Mouse (Mus musculus) spleen, postnatal 14 days (tissue): ENCODE results near the gene Nup188.
A peak's percentile ranks its signal among the peaks of the same experiment; 100 is the strongest.

Experiments used
- DNase-seq, 2 experiments: peaks; one replicate each; pipeline ENCODE4 v3.0.0; 2021 to 2022; ENCODE audit warnings: low spot score in 2 of 2

Gene Nup188

DNA sequence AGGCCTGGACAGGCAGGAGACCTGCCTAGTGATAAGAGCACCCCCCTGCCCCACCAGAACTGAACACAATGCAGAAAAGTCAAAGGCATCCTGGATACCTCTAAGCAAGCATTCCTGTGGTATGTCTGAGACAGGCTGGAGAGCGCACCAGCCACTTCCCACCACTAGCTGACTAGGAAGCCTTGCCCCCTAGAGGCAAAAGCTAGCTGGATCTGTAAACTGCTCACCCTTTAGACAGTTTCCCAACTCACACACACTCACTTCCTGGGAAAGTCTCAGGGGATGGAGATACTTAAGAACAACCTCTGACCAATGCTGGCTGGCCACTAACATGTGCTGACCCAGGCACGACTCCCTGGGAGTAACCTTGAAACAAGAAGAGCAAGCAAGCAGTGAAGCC is 65.0 kb downstream of the Nup188 start:
- no peak for DNase-seq

DNA sequence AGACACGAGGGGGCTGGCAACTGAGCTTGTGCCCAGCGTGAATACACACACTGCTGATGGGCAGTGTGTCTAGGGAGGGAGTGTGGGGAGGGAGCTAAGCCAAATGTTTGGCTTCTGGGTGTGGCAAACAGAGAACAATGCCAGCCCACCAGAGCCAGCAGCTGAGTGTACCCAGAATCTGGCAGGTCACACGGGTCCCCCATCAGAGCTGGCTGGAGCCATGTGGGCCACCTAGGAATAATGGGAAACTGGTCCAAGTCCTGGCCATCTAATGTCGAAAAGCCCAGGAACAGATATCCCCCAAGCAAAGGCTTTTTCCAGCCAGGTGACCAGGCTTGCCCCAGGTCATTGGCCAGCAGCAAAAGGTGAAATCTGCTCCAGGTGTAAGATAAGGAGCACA is 69.7 kb downstream of the Nup188 start:
- DNase-seq = no peak

DNA sequence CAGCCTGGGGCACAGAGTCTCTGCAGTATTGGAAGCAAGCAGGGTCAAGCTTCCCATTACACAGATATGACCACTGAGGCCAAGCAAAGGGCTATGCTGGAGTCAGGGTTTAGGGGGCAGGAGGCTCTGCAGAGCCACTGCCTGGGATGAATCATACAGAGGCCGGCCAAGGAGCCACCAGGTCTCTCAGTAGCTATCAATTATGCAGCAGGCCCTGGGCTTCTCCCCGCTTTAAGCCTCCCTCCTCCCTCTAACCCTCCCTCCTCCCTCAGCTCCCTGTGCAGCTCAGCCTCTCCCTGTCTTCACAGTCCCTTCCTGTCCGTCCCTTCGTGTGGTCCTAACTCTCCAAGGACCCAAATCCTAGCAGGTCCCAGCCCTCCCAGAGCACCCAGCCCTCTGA is 70.1 kb downstream of the Nup188 start:
- DNase-seq = no peak

DNA sequence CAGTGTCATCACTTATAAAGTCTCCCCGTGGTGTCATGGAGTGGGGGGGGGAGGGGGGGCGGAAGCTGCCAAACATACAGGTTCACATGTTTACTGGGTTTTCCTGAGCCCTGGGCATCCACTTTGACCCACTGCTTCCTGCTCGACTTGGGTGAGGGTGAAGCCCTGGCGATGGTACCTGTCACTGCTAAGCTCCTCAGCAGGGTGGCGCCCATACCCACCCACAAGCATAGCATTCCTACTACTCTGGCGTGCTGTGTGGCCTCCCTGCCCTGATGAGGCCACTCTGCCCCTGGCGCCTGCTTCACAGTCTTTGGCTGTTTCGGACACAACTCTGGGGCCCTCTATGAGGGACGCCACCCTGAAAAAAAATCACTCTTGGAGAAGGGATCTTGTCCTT is 70.7 kb downstream of the Nup188 start:
- no peak for DNase-seq

DNA sequence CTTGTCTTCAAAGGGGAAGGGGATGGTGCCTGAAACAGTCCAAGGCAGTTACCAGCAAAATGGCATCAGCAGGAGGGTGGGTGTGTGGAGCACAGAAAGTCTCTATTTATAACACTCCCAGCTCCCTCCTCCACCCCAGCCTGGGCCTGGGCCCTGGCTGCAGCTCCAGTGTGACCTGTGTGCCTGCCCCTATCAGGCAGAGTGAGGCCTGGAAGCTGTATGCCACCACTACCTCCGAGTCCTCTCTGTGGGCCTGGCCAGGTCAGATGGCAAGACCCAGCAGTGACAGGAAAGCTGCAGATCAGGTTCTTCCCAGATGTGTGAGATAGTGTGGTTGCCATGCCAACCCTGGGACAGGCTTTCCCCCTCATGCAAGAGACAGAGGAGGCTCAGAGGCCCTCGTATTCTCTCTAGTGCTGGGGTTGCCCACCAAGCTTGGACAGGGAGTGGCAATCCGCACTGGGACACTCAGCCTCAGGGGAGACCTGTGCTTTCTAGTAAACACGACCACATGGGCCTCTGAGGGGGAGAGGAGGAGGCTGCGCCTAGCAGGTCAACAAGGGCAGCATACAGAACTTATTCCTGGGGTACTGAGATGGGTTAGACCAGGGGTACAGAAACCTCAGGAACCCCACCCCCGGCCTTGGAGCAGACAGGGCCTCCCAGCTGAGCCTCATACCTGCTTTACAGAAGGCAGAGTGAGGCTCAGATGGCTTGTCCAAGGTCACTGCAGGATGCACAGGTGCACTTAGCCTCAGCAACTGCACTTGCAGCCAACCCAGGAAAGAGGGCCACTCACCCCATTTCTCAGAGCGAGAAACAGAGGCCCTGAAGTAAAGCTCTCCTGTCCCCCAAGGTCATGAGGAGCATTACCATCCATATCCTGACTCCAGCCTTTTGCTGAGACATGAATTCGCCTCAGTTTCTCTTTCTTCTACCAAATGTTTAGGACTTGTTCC is 71.6 kb downstream of the Nup188 start:
- no peak for DNase-seq

- DNase-seq = peak; percentile 73 to 82
These were observed 72.6 kb downstream of the Nup188 start, which contains the start of gene Sh3glb2 for GRCm38 (mm10) chr2:30358533-30359531. TSS of gene Sh3glb2 (minus strand) at chr2:30359337.

GRCm38 (mm10) chr2:30360626-30361025 is 74.4 kb downstream of the Nup188 start:
- DNase-seq = no peak

DNA sequence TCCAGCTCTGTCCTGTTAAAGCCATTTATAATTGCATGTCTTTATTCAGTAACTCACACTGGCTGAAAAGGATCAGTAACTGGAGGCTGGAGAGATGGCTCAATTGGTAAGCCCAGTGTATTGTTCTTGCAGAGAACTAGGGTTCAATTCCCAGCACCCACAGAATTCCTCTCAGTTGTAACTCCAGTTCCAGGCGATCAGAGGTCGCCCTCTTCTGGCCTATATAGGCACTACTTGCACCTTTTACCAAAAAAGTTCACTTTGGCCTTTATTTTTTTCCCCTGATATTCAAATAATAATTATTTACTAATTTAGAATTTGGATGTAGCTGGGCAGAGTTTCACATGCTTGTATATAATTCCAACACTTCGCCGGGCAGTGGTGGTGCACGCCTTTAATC is 76.7 kb downstream of the Nup188 start:
- DNase-seq = no peak

DNA sequence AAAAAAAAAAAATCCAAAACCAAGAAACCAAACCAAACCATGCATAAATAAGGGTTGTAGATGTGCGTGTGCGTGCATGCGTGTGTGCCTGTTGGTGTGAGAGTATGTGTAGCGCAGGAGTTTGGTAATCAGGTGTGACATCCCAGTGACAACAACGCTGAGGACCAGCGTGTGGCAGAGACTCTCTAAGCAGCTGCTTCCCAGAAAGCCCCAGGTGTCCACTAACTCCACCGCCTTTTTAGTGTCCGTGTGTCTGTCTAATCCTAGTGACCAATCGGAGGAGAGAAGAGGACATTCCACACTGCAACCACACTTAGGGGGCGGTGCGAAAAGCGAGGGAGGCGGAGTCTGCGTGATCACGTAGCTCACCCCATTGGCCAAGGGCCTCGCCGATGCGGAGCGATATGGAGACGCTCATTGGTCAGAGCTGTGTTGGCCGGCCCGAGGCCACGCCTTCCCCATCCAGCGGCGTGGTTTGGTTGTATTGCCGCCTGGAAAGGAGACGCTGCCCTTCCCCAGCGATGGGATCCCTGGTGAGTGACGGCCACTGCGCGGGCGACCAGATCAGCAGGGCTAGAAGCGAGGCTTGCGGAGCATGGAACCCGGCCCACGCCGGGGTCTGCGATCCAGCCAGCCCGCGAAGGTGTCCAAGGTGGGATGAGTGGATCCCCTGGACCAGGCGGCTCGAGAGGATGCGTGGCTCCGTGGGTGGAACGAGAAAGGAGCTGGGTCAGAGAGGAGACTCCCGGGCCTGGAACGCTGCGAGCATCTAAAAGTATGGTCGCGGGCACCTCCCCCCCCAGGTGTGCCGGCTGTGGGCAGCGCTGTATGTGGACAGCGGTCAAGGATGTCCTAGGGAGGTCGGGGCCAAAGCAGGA is 77.8 kb downstream of the Nup188 start, which contains the start of gene Miga2:
Gene Miga2 (plus strand): TSS at position 461 of the 878 bp plus-strand sequence.
- peak; percentile 96 to 97 for DNase-seq

DNA sequence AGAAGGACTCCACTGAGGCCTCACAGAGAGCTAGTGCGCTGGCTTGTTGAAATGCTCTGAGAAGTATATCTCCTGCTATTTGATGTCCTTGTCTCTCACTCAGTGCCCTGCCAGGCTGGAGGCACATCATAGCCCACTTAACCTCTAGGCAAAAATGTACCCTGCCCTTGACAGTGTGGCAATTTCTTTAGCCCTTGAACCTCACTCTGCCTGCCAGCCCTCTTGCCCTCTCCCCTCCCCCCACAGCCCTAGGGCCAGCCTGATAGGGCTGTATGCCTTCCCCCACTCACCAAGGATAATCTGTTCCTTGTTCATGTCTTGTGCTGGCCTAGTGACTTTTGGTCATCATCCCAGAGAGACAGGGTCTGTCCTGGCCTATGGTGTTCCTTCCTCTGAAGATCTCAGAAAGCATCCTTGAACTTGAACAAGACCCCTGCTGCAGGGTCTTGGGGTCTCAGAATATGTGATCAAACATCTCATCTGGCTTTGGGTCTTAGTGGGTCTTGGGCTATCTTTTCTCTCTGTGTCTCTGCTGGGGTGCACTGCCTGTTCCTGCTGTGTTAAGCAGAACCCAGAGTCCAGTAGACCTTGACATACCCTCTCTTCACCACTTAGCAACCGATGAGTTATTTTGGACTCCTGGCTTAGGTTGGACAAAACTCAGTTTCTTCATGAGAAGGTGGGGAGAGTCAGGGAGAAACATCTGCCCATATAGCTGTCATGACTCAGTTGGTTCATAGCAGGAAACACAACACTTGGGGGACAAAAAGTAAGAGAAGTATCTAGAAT is 79.3 kb downstream of the Nup188 start:
- no peak for DNase-seq

- no peak for DNase-seq
These were observed 80.0 kb downstream of the Nup188 start for GRCm38 (mm10) chr2:30366203-30366602.

DNA sequence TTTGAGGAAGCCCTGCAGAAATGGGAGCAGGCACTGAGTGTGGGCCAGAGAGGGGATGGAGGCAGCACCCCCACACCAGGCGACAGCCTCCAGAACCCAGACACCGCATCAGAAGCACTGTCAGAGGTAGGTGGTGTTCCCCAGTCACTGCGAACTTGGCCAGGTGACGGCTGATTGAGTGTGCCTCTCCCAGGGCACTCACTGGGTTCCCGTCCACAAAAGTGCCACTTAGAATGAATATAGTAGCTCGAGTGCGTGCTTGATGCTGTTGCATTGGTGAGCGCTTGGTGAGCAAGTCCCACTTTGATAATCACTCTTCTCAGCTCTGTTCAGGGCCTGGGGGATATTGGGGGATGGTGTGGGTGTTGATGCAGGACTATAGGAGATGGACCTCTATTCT is 85.3 kb downstream of the Nup188 start:
- no peak for DNase-seq

- no peak for DNase-seq
These were observed 86.5 kb downstream of the Nup188 start for GRCm38 (mm10) chr2:30372726-30373125.

DNA sequence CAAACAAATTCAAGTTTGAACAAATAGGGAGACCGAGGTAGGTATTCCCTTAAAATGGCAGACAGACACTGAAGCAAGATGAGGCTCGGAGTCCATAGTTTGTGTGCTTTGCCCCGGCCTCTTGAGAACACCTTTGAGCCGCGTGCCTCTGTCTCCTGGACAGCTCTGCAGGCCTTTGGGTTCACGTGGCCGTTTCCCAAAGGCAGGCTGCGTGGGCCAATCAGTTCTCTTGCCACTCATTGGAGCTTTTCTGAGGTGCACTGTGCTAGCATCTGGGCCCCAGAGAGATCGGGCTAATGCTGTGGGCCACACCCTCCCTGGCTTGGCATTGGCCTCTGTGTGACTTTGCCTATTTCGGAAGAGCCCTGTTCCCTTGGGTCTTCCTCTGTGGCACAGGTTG is 89.7 kb downstream of the Nup188 start:
- DNase-seq = no peak

DNA sequence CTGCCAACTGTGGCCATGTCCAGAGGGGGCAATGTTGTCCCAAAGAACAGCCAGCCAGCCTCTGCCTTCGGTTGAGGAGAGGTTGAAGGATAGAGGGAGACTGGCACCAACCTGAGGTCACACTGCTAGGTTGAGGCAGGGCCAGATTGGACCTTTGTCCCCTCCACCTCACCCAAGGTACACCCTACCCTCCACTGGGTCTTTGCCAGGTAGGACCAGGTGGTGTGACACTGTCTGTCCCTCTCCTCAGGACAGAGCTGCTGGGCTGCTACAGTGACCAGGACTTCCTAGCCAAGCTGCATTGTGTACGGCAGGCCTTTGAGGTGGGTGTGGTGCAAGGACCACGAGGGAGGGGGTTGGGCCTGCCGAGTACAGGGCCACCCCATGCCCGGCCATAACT is 91.5 kb downstream of the Nup188 start:
- no peak for DNase-seq

- no peak for DNase-seq
These were observed 93.1 kb downstream of the Nup188 start for GRCm38 (mm10) chr2:30379307-30379706.

DNA sequence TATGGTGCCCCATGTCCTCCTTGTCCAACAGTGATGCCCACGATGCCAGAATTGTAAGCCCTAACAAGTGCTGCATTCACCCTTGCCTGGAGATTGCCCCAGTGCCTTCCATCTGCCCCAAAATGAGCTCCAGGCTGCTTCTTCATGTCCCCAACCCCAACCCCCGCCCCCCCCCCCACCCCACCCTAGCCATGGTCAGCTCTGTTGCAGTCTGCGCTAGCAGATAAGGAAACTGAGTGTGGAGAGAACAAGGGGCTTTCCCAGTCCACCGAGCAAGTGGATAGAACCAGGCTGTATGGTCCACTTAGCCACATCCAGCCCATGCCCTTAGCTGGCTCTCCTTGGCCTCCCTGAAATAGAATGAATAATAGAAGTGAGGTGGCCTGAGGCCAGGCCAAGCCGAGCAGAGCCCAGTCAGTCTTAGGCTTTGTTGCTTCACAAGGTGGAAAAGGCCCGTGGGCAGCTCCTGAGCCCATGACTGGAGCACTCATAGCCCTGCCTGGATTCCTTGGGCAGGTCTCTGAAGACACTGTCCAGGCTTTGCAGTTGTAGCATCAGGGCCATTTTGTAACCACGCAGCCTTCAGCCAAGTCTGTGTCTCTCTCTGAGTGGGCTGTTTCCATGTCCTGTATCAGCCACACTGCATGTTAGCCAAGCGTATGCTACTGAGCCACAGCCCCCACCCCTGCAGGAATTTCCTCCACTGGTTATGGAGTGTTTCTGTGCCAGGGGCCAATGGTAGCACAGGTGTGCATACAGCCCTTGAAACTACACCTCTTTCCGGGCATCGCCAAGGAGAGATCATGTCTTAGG is 94.6 kb downstream of the Nup188 start:
- no peak for DNase-seq

GRCm38 (mm10) chr2:30381377-30381725 is 95.2 kb downstream of the Nup188 start:
- no peak for DNase-seq

DNA sequence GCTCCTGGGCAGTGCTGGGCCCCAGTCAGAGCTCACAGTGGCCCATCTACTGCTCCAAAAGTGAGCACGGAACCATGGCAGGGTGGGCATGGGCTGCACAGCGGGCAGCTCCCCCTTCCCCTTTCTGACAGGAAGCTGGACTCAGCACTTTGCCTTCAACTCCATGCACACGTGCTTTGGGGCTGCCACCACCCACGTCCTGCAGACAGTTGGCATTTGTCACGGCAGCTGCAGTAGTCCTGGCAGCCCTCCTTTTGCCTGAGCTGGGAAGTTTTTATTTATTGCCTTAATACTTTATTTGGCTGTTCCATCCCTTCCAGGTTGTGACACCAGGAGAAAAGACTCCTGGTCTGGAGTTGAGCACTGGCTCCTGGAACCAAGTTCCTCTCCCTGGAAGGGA is 98.6 kb downstream of the Nup188 start:
- no peak for DNase-seq

GRCm38 (mm10) chr2:30385591-30385990 is 99.4 kb downstream of the Nup188 start:
- no peak for DNase-seq
